Mouse (Mus musculus) forebrain, postnatal 0 days (tissue): ENCODE measurements at regions not wholly inside any gene's neighbourhood (a gene's known extent, or its start where the extent isn't known, plus 50 kb on each side); places are given as distances from the start of the nearest gene placed in this dataset.
"Not testable (repeated sequence)": the region's sequence is repeated elsewhere in the genome, so short reads cannot be mapped to it uniquely, and the experiment has no call there.

Source experiments
- ATAC-seq: fragments of 200-750 bp; cut with Nextera tagmentation; 2 replicates; pipeline ENCODE4 v1.8.0; 2017; ENCODE audit warnings: mild to moderate bottlenecking, moderate library complexity
- DNase-seq: peaks from one replicate; pipeline ENCODE4 v3.0.0-alpha.2; 2015
- H3K27ac ChIP-seq: fragments of 300-500 bp; sonication (generic); 2 replicates; pipeline ENCODE4 v1.5.1; 2014; ENCODE audit warnings: low read depth, mild to moderate bottlenecking, antibody characterized with exemption, low read length, moderate library complexity, mixed read lengths
- H3K27me3 ChIP-seq: fragments of 300-500 bp; sonication (generic); 2 replicates; pipeline ENCODE4 v1.6.1; 2014; ENCODE audit warnings: mild to moderate bottlenecking, low read length, mixed read lengths; ENCODE audit not compliant: insufficient read depth
- H3K36me3 ChIP-seq: fragments of 300-500 bp; sonication (generic); 2 replicates; pipeline ENCODE4 v1.6.1; 2014; ENCODE audit warnings: mild to moderate bottlenecking, moderate library complexity; ENCODE audit not compliant: insufficient read depth
- H3K4me1 ChIP-seq: fragments of 300-500 bp; sonication (generic); 2 replicates; pipeline ENCODE4 v1.6.1; 2014; ENCODE audit warnings: antibody characterized with exemption; ENCODE audit not compliant: insufficient read depth
- H3K4me2 ChIP-seq: fragments of 300-500 bp; sonication (generic); 2 replicates; pipeline ENCODE4 v1.6.1; 2014; ENCODE audit warnings: low read depth, mild to moderate bottlenecking, moderate library complexity
- H3K4me3 ChIP-seq: fragments of 300-500 bp; sonication (generic); 2 replicates; pipeline ENCODE4 v1.5.1; 2014; ENCODE audit warnings: low read depth, low read length, mixed read lengths
- H3K9ac ChIP-seq: fragments of 300-500 bp; sonication (generic); 2 replicates; pipeline ENCODE4 v1.6.1; 2014; ENCODE audit warnings: mild to moderate bottlenecking
- H3K9me3 ChIP-seq: fragments of 300-500 bp; sonication (generic); 2 replicates; pipeline ENCODE4 v1.6.1; 2016; ENCODE audit warnings: low read length
- CTCF ChIP-seq: sonication (generic); IDR thresholded peaks from 2 replicates; pipeline ENCODE4 v1.5.1; 2016; ENCODE audit warnings: antibody characterized with exemption, control low read depth, low read depth
- WGBS: fragments of 180-500 bp; shearing (Covaris S2); extraction: QIAGEN DNeasy Blood & Tissue Kit; methylation state at CpG from one replicate; pipeline ENCODE4 v1.1.7; 2014; 5-methylcytosine and 5-hydroxymethylcytosine counted together
- microRNA-seq, 2 experiments: library from miRNA; unstranded; fragments of <30 nt; microRNA quantifications; one replicate each; pipeline ENCODE4; 2016

GRCm38 (mm10) chr10:130594046-130594734, 97.0 kb upstream of the Vmn2r87 start:
- peak; percentile 0 for DNase-seq
- not testable (repeated sequence) for H3K27me3 ChIP-seq, H3K36me3 ChIP-seq, H3K9me3 ChIP-seq, H3K27ac ChIP-seq, H3K4me2 ChIP-seq, H3K4me3 ChIP-seq, ATAC-seq, H3K4me1 ChIP-seq, H3K9ac ChIP-seq

- 97% methylated on average over 3 of the region's 3 CpGs for WGBS
- H3K27me3 ChIP-seq, H3K4me2 ChIP-seq, H3K9ac ChIP-seq, ATAC-seq, H3K4me3 ChIP-seq, DNase-seq, H3K9me3 ChIP-seq, H3K27ac ChIP-seq, H3K36me3 ChIP-seq, H3K4me1 ChIP-seq: not testable (repeated sequence)
Measured at GRCm38 (mm10) chr10:130566426-130566825, 69.2 kb upstream of the Vmn2r87 start.

- H3K27ac ChIP-seq, result no peak overlapping the region
- no peaks in the 10 kb centered on the region for H3K4me1 ChIP-seq
- no peaks in the 10 kb centered on the region for H3K9me3 ChIP-seq
- DNase-seq (no peak), ATAC-seq (no peak)
- TF ChIP-seq CTCF, result no peak
- H3K27me3 ChIP-seq, result no peaks in the 10 kb centered on the region
- H3K9ac ChIP-seq, result no peak overlapping the region
- H3K36me3 ChIP-seq, result no peaks in the 10 kb centered on the region
- H3K4me2 ChIP-seq, result no peak overlapping the region
- H3K4me3 ChIP-seq, result no peak overlapping the region
Measured at GRCm38 (mm10) chr10:130548570-130548969, 51.4 kb upstream of the Vmn2r87 start.

Small RNAs in the stretch of these regions (microRNA-seq; reads per million reads assigned to microRNA genes)
- 0 reads per million in 2 experiments for gene Gm26445
